Mouse (Mus musculus) effector memory CD4-positive, alpha-beta T cell, adult 5 months (primary cell): ENCODE measurements around the gene Ctrc. TPM values are rescaled to one million over a fixed set of nuclear protein-coding genes. Genes with fewer than 3 reads are reported as not detected.

ENCODE experiments used
- polyA plus RNA-seq: library from polyadenylated mRNA; unstranded; fragments of 100-300 nt; shearing (Covaris generic); gene quantifications from one replicate; pipeline ENCODE4 v1.2.1, GENCODE M21; 2017

Gene Ctrc
- polyA plus RNA-seq, result not detected

GRCm38 (mm10) chr4:141845999-141846398, at the start of gene Ctrc:
Ctrc (minus strand) TSS chr4:141846359.

GRCm38 (mm10) chr4:141874601-141875460, 28.7 kb upstream of the Ctrc start, which contains the start of gene Efhd2:
Efhd2 (minus strand) TSS chr4:141874920.

GRCm38 (mm10) chr4:141826060-141826459, 20.1 kb downstream of the Ctrc start, which contains the start of gene Cela2a:
Cela2a (minus strand) TSS chr4:141826160.

GRCm38 (mm10) chr4:141793282-141794151, 52.6 kb downstream of the Ctrc start, which contains the start of gene Casp9:
Casp9 (plus strand) TSS chr4:141793612.

GRCm38 (mm10) chr4:141790524-141790990, 55.6 kb downstream of the Ctrc start, which contains the start of gene Dnajc16:
Dnajc16 (minus strand) TSS chr4:141790931.

Other genes starting within 250 kb of the Ctrc start
- gene Fblim1, start 240.3 kb downstream of the Ctrc start, polyA plus RNA-seq, result not detected
- gene Tmem82, start 227.7 kb downstream of the Ctrc start, polyA plus RNA-seq, result 0.29 TPM
- gene Slc25a34, start 222.5 kb downstream of the Ctrc start, polyA plus RNA-seq, result not detected
- gene Plekhm2, start 181.5 kb downstream of the Ctrc start, polyA plus RNA-seq, result 9.1 TPM
- not detected for gene Rsc1a1, start 160.8 kb downstream of the Ctrc start, polyA plus RNA-seq
- gene Ddi2, start 122.9 kb downstream of the Ctrc start, polyA plus RNA-seq, result 37.7 TPM
- not detected for gene Agmat, start 99.7 kb downstream of the Ctrc start, polyA plus RNA-seq
- gene Dnajc16, start 55.4 kb downstream of the Ctrc start, polyA plus RNA-seq, result 3.5 TPM
- 5.4 TPM for gene Casp9, start 52.7 kb downstream of the Ctrc start, polyA plus RNA-seq
- gene Cela2a, start 20.2 kb downstream of the Ctrc start, polyA plus RNA-seq, result not detected
- gene Efhd2, start 28.6 kb upstream of the Ctrc start, polyA plus RNA-seq, result 97.6 TPM
- gene Fhad1, start 168.7 kb upstream of the Ctrc start, polyA plus RNA-seq, result not detected
- 0.86 TPM for gene Tmem51, start 237.9 kb upstream of the Ctrc start, polyA plus RNA-seq